22 mouse cellular contexts compared by ENCODE assay signal in the genomic region with DNA sequence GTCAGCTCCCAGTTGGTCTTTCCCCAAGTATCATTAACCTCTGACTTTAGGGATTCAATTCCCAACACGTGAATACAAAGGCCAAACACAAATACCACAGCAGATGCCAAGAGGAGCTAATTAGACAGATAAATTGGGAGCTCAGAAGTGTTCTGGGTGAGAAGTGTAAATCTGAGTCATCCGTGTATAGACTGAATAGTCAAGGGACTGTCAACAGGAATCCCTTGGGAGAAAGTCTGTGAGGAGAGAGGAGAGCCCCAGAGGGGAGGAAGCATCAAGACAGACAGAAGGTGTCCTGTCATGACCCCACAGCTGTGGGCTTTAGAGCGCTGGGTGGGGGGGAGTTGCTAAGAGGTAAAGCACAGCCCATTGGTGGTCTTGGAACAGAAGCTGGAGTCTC.
"Had no signal": no experiment of that assay in that cellular context is flagged by ENCODE, and none has a peak within 500 bp of the region (broad histone marks: within the 10 kb centered on the region; RNA-seq: fewer than 3 reads in every experiment).

No protein-coding gene starts in this region.

- H3K27me3 ChIP-seq: kidney, embryonic 15.5 days; limb, embryonic 15.5 days; megakaryocyte, embryonic 14.5 days; midbrain, embryonic 13.5 days; stomach, embryonic 15.5 days had no signal

- H3K4me2 ChIP-seq: kidney, embryonic 15.5 days; limb, embryonic 12.5 days; limb, embryonic 15.5 days; liver, embryonic 11.5 days; lung, embryonic 14.5 days; midbrain, embryonic 13.5 days; stomach, embryonic 15.5 days had no signal

- ATAC-seq: liver, postnatal 0 days; lung, postnatal 0 days; midbrain, embryonic 13.5 days; midbrain, embryonic 16.5 days had no signal

- H3K36me3 ChIP-seq: kidney, embryonic 15.5 days; limb, embryonic 12.5 days; limb, embryonic 15.5 days; midbrain, embryonic 10.5 days; midbrain, embryonic 13.5 days; stomach, embryonic 15.5 days had no signal

- H3K27ac ChIP-seq: kidney, embryonic 15.5 days; limb, embryonic 12.5 days; limb, embryonic 15.5 days; liver, embryonic 14.5 days; macrophage; midbrain, embryonic 10.5 days; midbrain, embryonic 13.5 days; stomach, embryonic 15.5 days had no signal

- H3K9ac ChIP-seq: kidney, embryonic 15.5 days; limb, embryonic 12.5 days; limb, embryonic 15.5 days; liver, embryonic 14.5 days; liver, postnatal 0 days; lung, embryonic 14.5 days; midbrain, embryonic 13.5 days; stomach, embryonic 15.5 days had no signal

- DNase-seq: kidney, postnatal 10 days; kidney, postnatal 4 days; left cerebral cortex, postnatal 4 days; liver, postnatal 0 days; lung, embryonic 14.5 days; right cerebral cortex, adult 18-20 months; right cerebral cortex, postnatal 14 days; right cerebral cortex, postnatal 4 days; thymus, postnatal 25 days had no signal

- H3K4me1 ChIP-seq: kidney, embryonic 15.5 days; limb, embryonic 12.5 days; limb, embryonic 15.5 days; megakaryocyte, embryonic 14.5 days; midbrain, embryonic 13.5 days; stomach, embryonic 15.5 days had no signal

- H3K9me3 ChIP-seq: kidney, embryonic 15.5 days; limb, embryonic 12.5 days; limb, embryonic 15.5 days; megakaryocyte, embryonic 14.5 days; midbrain, embryonic 10.5 days; midbrain, embryonic 13.5 days; stomach, embryonic 15.5 days had no signal

- H3K4me3 ChIP-seq: kidney, embryonic 15.5 days; limb, embryonic 12.5 days; limb, embryonic 15.5 days; megakaryocyte, embryonic 14.5 days; midbrain, embryonic 10.5 days; midbrain, embryonic 13.5 days; myocyte; stomach, embryonic 15.5 days had no signal
